Mouse (Mus musculus) gonadal fat pad, adult 2 months (tissue): ENCODE data around the gene Cyp2d22. TPM values are rescaled to one million over a fixed set of nuclear protein-coding genes. Genes with fewer than 3 reads are reported as not detected.
"Not testable (repeated sequence)": the region's sequence is repeated elsewhere in the genome, so short reads cannot be mapped to it uniquely, and the experiment has no call there.

Source experiments
- DNase-seq: peaks from one replicate; pipeline ENCODE4 v3.0.0-alpha.2; 2012; ENCODE audit warnings: low read depth
- polyA plus RNA-seq: library from polyadenylated mRNA; depleted of rRNA; stranded (reverse); fragments of >200 nt; gene quantifications from 2 replicates; pipeline ENCODE4 v1.2.3, GENCODE M21; 2012; rRNA removed

Gene Cyp2d22
- polyA plus RNA-seq: 31.0 and 34.7 TPM in 2 replicates

DNA sequence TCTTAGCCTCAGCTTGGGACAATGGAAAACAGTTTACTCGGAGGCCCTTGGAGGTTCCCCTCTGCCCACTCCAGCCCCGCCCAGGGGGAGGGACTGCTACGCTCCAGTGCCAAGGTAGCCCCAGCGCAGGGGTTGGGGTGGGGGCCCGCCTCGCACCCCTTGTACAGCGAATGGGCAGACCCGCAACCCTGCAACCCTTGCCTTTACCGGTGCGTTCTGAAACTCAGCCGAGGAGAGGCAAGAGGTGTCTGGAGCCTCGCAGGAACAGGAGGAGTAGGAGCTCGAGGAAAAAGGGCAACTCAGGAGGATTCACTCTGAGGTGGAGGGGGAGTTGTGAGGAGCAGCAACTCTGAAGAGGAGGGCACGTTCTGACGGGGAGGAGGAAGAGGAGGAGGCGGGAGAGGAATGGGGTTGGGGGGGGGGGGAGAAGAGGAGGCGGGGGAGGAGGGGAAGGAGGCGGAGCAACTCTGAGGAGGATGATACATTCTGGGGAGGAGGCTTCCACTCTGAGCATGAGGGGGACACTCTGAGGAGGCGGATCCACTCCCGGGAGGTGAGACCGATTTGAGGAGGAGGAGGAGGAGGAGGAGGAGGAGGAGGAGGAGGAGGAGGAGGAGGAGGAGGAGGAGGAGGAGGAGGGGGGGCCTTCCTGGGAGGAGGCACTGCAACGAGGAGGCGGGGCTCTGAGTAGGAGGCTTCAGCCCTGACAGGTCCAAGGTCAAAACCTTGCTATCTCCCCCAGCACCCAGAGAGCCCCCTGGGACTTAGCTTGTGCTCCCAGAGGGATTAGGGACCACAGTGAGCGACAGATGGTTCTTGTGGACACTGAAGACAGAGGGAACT is at the start of gene Cyp2d22:
Cyp2d22 (minus strand) TSS at position 390 of the 843 bp plus-strand sequence.
- DNase-seq: no peak

DNA sequence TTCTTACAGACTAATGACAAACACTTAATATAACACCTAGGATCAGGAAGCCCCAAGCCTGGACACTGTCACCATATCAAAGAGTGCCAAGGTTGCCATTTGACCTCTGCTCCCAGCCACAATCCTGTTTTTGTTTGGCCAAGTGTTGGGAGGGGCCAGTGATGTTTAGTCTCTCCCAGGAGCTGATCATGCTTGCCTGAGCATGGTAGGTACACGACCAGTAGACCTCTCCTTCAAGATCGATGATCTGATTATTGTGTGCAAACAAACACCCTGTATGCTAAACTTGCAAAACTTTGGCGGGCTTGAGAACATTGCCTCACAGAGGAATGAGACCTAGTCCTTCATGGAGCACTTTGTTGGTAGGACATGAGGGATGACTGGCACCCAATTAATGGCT is 43.4 kb upstream of the Cyp2d22 start:
- no peak for DNase-seq

DNA sequence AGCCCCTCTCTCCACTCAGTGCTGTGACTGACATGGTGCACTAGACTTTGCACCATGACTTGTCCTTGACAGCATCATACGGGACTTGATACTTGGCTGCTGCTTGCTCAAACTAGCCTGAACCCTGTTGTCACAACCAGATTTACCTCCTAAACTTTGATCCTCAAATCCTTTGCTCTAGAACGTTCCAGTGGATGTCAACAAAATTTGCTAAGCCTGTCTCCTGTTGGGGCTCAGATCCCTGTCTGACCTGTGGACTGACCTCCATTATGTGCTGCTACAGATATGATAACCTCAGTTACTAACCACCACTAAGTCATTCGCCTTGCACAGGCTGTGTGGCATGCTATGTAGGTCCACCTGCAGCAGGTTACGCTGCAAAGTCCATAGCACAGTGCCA is 42.9 kb upstream of the Cyp2d22 start:
- no peak for DNase-seq

DNA sequence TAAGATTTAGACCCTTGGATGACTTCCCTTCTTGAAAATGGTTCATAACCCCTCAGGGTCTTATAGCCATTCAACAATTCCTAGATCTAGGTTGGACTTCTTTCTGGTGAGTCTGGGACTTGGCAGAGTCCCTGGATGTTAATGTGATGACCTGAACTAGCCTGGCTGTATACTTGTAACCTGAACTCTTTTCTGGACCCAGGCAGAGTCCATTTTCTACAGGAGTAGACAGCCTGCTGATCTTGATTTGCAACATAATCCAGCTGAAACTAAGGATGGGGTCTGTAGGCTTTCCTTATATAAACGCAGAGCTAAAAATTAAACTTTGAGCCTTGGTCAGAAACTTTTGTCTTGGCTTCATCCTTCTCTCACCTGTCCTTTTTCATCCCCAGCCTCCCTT is 38.6 kb upstream of the Cyp2d22 start:
- no peak for DNase-seq

DNA sequence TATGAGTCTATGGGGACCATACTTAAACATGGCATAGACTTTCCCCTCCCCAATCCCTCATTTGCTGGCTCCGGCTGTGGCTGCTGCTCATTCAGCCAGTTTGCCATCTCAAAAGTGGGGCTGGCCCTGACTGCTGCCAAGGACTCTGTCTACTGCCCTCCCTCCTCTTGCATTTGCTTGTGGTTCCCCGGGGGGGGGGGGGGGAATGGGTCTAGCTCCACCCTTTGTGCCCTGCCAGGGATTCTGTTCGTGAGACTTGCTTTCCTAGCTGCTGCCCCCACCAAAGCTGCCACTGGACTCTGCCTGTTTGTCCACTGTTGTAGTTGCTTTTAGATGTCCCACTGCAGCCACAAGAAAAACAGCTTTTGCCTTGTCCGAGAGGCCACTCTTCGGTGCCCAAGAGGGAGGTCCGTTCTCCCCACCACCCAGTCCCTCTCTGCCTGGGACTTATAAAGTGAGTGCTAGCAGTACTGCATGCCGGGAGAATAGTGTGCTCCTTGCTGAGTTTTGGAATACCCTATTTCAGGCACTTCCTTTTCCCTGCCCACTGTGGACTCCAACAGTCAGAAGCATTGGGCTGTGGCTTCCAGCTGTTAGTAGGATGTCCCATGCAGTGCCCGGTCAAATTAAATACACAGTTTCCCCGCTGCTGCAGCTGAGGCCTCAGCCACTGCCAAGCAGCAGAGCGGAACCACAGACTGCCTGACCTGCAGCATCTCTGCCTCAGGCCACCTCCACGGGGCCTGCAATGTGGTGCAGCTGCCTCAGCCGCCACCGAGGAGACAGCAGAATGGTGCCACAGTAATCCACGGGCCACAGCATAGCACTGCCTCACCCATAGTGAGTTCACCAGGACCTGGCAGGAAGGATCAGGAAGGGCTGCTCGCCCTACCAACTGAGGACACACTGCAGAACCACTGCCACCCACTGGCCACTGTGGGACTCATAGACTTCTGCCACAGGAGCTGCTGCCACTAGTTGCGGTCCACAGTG is 37.0 kb upstream of the Cyp2d22 start:
- DNase-seq: peak; percentile 6

DNA sequence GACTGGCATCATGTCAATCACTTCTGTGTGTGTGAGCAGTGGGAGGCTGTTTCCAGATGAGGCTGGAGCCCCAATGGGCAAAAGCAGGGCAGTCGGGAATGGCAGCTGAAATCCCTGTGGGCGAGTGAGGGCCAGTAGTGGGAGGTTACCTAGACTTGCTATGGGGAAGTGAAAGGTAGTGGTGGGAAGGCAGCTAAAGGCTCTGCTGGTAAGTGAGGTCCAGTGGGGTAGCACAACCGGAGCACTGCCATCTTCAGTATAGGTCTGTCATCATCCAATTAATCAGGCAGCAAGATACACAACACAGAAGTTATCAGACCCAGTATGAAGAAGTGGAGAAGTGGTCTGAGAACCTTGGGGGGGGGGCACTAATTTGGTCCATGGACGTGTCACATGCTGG is 27.5 kb upstream of the Cyp2d22 start:
- DNase-seq: no peak

DNA sequence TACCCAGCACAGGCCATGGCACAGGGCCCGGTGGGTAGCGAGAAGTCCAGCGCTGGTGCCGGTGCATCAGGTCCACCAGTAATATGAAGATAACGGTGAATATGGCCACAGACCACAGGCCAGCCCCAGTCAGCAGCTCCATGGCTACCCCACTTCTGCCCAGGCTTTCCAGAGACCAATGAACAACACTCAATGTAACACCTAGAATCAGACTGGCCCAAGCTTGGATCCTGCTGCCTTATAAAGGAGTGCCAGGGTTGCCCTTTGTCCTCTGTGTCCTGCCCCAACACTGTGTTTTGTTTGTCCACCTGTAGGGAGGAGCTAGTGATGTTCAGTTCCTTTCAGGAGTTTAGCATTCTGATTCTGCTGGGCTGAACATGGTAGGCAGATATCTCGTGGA is 26.9 kb upstream of the Cyp2d22 start, which contains the start of gene Cyp2d10:
Cyp2d10 (minus strand) TSS at position 215 of the 400 bp plus-strand sequence.
- DNase-seq: no peak

DNA sequence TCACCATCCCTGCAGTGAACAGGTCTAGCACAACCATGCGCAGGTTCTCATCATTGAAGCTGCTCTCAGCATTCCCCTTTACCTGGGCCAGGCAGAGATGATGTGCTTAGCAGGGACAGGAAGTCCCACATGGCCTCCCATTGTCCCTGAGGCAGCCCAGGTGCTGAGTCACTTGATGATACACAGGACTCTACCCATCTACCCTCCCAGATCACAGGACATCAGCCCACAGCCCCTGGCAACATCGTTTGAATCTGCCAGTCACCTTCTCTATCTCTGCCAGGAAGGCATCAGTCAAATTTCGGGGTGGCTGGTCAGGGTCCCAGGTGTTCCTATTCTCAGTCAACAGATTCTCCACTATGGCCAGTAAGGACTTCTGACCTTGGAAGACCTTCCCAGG is 24.1 kb upstream of the Cyp2d22 start:
- DNase-seq: no peak

DNA sequence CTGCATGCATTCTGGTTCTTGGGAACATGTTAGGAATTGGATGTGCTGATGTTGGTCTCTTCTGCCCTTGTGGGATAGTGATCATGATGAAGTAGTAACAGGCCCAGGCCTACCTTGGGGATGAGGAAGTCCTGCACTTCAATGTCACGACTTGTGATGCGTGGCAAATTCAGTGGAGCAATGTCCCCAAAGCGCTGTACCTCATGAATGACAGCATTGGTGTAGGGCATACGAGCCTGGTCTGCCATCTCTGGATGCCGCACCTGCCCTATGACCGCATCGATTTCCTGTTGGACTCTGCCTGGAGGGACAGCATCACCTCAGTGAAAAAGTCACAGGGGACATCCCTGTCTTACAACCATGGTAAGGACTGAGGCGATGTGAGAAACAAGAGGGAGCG is 23.5 kb upstream of the Cyp2d22 start:
- DNase-seq: no peak

DNA sequence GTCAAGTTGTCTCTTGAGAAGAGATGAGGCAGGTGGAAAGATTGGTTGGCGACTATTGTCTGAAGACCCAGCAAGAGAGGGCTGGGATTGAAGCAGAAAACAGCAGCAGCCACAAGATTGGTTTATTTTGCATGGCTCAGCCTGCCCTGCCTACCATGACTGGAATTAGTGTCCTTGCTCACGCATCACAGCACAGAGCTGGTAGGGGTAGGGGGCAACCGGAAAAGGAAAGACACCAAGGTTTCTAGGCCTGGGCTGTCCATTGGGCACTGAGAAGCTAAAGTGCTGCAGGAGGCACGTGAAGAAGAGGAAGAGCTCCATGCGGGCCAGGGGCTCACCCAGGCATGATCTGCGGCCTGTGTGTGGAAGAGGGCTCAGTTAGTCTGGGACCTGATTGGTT is 22.7 kb upstream of the Cyp2d22 start:
- no peak for DNase-seq

DNA sequence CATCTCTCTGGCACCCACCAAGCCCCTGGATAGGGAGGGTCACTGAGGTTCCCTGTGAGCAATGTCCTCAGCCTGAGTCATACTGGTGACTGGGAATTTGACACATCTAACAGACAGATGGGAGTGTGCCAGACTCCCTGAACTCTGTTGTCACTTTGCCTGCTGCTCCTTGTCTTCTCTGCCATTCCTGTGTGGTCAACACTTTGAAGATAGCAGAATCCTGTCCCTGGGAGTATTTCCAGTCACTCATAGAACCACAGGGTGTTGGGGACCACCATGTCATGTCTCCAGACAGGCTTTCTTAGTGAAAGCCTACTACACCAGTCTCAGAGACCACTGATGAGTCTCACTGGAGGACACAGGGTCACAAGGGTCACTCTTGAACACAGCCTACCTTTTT is 22.0 kb upstream of the Cyp2d22 start:
- DNase-seq: no peak

DNA sequence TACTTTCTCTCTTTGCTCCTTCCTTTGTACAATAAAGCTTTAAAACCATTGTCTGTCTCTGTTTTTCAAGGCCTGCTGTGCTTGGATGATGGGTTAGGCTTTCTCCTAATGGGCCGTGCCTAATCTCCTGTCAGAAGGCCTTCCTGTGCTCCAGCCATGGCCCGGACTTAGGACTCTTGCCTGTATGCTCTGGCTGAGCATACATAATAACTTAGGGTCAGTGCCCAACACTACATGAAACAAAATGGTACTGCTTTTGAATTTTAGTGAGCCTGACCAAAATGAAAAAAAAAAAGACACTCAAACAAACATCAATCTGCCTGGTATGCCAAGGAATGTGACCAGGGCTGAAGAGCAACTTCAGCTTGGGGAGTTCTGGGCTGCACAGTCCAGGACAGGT is 21.5 kb upstream of the Cyp2d22 start:
- DNase-seq: no peak

DNA sequence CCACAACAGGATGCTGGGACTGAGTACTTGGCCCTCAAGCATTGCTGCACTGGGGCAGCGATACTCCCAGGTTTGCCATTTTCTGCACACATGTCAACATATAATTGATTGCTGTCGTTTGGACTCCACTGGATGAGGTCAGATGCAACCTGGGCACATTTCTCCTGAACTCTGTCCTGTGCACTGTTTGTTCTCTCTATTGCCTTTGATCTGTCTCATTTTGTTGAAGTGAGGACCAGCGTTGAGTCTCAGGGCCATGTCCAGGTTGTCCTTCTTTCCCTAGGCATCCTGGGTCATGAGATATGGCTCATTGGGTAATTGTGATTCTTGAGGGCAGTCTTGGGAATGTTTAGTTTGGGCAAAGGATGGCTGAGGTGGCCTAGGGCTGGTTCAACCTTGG is 15.9 kb upstream of the Cyp2d22 start:
- not testable (repeated sequence) for DNase-seq

DNA sequence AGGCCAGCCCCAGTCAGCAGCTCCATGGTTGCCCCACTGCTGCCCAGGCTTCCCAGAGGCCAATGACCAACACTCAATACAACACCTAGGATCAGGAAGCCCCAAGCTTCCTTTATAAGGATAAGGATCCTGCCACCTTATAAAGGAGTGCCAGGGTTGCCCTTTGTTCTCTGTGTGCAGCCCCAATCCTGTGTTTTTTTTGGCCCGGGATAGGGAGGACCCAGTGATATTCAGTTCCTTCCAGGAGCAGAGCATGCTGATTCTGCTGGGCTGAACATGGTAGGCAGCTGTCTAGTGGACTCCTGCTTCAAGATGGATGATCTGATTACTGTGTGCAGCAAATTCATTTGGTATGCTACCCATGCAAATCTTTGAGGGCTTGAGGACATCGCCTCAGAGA is 13.9 kb upstream of the Cyp2d22 start, which contains the start of gene Cyp2d11:
Cyp2d11 (minus strand) TSS at position 101 of the 400 bp plus-strand sequence.
- DNase-seq: not testable (repeated sequence)

DNA sequence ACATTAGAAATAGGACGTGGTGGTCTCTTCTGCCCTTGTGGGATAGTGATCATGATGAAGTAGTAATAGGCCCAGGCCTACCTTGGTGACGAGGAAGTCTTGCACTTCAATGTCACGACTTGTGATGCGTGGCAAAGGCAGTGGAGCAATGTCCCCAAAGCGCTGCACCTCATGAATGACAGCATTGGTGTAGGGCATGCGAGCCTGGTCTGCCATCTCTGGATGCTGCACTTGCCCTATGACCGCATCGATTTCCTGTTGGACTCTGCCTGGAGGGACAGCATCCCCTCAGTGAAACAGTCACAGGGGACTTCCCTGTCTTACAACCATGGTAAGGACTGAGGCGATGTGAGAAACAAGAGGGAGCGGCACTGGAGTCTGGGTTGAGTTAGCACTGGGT is 9.9 kb upstream of the Cyp2d22 start:
- DNase-seq: not testable (repeated sequence)

DNA sequence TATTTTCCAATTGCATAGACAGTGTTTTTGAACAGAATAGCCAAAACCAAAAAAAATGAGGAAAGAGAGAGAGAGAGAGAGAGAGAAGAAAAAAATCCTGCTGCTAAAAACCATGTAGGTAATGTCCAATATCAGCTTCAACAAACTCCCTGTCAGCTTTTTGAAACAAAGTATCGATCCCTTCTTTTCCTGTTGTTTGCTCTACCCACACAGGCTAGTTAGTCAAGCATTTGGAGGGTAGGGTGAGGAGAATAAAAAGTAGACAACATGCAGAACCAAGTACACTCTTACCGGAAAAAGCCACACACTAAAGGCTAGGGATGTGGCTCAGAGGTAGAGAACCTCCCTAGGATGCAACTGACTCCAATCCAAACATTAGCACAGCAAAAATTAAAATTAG is 5.7 kb upstream of the Cyp2d22 start:
- no peak for DNase-seq

DNA sequence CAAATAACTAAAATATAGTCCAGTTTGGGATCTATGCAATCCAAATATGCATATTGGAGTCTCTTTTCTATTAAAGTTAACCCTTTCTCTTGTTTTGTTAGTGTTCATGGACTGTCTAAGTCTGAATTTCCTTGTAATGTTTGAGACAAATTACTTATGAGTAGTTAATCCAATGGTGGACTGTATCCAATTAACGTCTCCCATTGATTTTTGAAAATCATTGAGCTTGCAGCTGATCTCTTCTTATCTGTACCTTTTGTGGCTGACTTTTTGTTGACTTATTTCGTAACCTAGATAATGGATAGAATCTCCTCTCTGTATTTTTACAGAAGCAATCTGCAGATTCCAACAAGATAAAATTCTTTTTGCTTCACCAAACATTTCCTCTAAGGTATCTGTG is 2.4 kb upstream of the Cyp2d22 start:
- DNase-seq: no peak

DNA sequence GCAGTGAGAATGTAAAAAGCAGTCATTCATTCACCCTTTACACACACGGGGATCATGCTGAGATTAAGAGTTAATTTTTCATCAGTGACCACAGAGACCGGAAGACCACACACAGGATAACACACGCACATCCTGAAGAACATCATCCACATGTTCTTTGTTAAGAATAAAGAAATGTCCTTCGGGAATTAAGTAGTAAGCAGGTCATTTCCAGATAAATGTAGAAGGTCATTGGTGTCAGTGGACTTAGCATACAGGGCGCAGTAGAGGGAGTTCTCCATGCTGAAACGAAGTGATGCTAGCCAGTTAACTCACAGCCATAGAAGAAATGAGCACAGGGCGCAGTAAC is 628 bp upstream of the Cyp2d22 start:
- DNase-seq: no peak

DNA sequence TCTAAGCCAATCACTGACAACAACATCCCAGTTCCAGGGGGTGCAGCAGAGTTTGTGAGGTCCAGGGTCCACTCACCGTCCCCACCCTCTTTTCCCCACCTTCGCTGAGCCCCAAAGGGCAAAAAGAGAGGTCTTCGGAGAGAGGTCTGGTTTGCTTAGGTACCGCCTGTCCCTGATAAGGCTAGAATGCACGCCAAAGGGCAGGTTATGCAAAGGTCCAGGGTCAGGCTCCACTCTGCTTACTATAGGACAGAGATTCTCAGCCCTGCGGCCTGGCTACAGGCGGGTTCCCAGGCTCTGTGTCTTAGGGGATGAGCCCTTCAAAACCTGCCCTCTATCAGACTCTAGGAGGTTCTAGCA is 569 bp downstream of the Cyp2d22 start:
- DNase-seq: no peak

DNA sequence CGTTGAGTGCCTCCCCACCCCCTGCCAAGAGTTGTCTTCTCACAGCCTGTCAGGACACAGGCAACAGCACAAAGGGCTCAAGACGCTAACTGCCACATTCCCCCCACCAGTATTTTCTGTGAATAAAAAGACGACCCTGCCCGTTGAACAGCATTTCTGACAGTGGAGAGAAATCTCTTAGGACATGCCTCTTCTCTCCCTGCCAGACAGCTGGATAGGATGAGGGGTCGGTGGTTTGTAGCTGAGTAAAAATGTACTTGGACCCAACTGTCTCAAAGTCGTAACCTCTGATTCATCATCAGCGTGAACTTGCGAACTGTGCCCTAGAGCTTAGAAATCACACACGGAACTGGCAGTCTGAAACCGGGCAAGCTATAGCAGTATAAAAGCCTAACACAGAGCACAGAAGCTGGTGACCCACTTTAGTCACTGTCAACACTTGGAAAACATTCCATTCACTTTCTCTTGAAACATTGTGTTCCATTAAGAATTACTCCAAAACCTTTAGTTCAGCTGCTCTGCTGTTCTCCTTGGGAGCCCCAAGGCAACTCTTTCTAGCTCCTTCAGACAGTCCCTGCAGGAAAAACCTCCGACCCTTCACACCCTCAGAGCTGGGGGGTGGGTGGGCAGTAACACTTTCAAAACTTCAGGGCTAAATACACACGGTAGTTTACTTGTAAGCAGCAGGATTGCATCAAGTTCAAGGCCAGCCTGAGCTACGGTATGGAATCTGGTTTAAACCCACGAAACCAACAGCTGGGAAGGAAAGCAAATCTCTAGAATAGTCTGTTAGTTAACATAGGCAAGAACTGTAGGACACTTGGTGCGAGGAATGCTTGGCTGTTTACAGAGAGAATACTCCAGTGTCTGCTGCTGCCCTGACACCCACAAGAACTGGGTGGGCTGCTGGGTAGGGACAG is 1.5 kb downstream of the Cyp2d22 start:
- DNase-seq: no peak

DNA sequence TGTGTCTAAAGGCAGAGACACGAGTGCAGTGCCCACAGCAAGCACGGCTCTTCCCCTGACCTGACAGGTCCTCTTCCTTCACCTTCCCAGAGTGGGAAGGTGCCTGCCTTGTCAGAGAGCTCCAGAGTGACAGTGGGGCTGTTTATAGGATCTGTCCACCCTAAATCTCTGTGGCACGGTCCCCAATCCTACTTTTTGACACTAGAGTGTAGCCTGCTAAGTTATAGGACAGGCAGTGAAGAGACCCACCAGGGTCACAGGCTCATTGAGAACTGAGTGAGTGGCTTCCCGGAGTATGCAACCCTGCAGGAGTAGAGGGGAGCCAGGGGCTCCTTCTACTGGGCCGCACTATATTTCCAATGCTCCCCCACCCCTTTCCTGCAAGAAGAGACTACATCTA is 2.4 kb downstream of the Cyp2d22 start:
- no peak for DNase-seq
